Mouse (Mus musculus) liver, adult 2 months (tissue): ENCODE measurements around the gene Pard3.

Experiments used
- CTCF ChIP-seq: fragments of 200-500 bp; IDR thresholded peaks from 2 replicates; pipeline ENCODE4 v1.5.1; 2011; ENCODE audit warnings: low read depth, low read length, control low read depth
- POLR2A ChIP-seq: fragments of 200-500 bp; IDR thresholded peaks from 2 replicates; pipeline ENCODE4 v1.6.1; 2011; ENCODE audit warnings: low read length, control low read depth; ENCODE audit not compliant: insufficient read depth; ENCODE audit errors: extremely low read depth

DNA sequence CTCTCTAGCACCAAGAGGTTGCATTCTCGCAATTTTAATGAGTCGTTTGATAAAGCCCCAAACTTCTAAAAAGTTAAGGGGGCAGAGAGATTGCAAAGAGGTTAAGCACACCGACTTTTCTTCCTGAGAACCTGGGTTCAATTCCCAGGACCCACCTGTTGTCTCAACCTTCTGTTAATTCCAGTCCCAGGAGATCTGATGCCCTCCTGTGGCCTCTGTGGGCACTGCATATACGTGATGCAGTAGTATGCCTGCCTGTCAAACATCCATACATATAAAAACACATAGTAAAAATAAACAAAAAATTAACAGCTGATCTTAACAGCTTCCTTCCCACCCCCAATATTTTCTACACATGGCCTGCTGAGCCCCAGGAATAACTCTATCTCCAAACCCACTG lies 524.6 kb downstream of the Pard3 start:
- TF ChIP-seq CTCF, result peak; percentile 60; the same call in 1 of the 2 replicates
- TF ChIP-seq POLR2A, result no peak
